Mouse (Mus musculus): ENCODE data around the gene Rpp25l.

DNA sequence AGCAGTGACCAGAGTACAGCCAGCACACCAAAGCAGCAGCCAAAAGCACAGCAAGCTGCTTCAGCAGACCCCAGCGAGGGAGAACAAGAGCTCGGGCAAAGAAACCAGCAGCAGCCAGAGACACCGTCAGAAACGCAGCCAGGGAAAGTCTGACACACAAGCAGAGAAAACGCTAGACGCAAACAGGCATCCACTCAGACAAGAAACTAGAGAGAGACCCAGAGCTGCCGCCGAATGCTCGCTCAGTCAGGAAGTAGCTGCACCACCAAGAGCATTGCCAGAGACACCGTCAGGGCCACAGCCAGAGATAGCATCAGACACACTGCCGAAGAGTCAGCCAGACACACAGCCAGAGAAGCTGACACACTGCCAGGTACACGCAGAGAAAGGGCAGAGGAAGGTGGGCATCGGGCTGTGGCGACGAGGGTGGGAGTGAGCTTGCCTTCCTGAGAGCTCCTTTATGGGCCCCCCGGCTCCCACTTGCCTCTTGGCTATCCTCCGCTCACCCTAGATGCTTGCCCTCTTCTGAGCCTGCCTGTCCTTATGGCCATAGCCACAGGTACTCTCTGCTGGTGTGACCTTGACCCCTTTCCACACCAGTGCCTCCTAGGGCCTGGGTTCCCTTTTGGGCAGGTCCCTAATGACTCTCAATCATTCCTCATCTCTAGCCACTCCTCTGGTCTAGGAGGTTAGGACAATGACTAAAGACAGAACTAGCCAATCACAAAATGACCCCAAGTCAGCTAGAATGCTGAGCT, 36.9 kb downstream of the Rpp25l start:
- TF ChIP-seq CTCF (IDR thresholded peaks at IDR 0.05; ENCODE audit: borderline replicate concordance, control insufficient read depth, extremely low read depth, insufficient read depth, low read length, poor library complexity) (no peak), POLR2A (IDR thresholded peaks at IDR 0.05; ENCODE audit: control insufficient read depth, extremely low read depth, insufficient read depth, low read length, poor library complexity) (no peak)
